Mouse (Mus musculus): Measurements from ENCODE around the gene Uchl4.
"Not testable (repeated sequence)": the region's sequence is repeated elsewhere in the genome, so short reads cannot be mapped to it uniquely, and the experiment has no call there.

The Uchl4 gene

GRCm38 (mm10) chr9:64234768-64235435, at the start of gene Uchl4:
Gene Uchl4, plus strand, starts transcription at chr9:64235201.
- no peak for DNase-seq

GRCm38 (mm10) chr9:64193879-64194278, 41.1 kb upstream of the Uchl4 start:
- DNase-seq, result no peak

- DNase-seq, result no peak
Measured at GRCm38 (mm10) chr9:64195554-64195953, 39.4 kb upstream of the Uchl4 start.

- no peak for DNase-seq
Measured at GRCm38 (mm10) chr9:64197524-64197923, 37.5 kb upstream of the Uchl4 start.

- DNase-seq, result no peak
Measured at GRCm38 (mm10) chr9:64198068-64198762, 36.8 kb upstream of the Uchl4 start.

GRCm38 (mm10) chr9:64198763-64199418, 36.1 kb upstream of the Uchl4 start:
- not testable (repeated sequence) for DNase-seq

GRCm38 (mm10) chr9:64199897-64200296, 35.1 kb upstream of the Uchl4 start:
- DNase-seq, result no peak

- no peak for DNase-seq
Measured at GRCm38 (mm10) chr9:64202331-64202730, 32.7 kb upstream of the Uchl4 start.

GRCm38 (mm10) chr9:64202866-64203265, 32.1 kb upstream of the Uchl4 start:
- DNase-seq, result no peak

- DNase-seq, result no peak
Measured at GRCm38 (mm10) chr9:64207509-64208084, 27.4 kb upstream of the Uchl4 start.

- DNase-seq, result no peak
Measured at GRCm38 (mm10) chr9:64214452-64214851, 20.5 kb upstream of the Uchl4 start.

- no peak for DNase-seq
Measured at GRCm38 (mm10) chr9:64216090-64216489, 18.9 kb upstream of the Uchl4 start.

- DNase-seq, result no peak
Measured at GRCm38 (mm10) chr9:64216641-64217040, 18.4 kb upstream of the Uchl4 start.

- no peak for DNase-seq
Measured at GRCm38 (mm10) chr9:64217887-64218286, 17.1 kb upstream of the Uchl4 start.

GRCm38 (mm10) chr9:64219305-64219704, 15.7 kb upstream of the Uchl4 start:
- no peak for DNase-seq

- DNase-seq, result no peak
Measured at GRCm38 (mm10) chr9:64219772-64220420, 15.1 kb upstream of the Uchl4 start.

GRCm38 (mm10) chr9:64220603-64221002, 14.4 kb upstream of the Uchl4 start:
- no peak for DNase-seq

- DNase-seq, result no peak
Measured at GRCm38 (mm10) chr9:64221480-64221879, 13.5 kb upstream of the Uchl4 start.

GRCm38 (mm10) chr9:64222098-64222497, 12.9 kb upstream of the Uchl4 start:
- no peak for DNase-seq

GRCm38 (mm10) chr9:64225805-64226204, 9.2 kb upstream of the Uchl4 start:
- no peak for DNase-seq

- DNase-seq, result no peak
Measured at GRCm38 (mm10) chr9:64227736-64228135, 7.3 kb upstream of the Uchl4 start.

GRCm38 (mm10) chr9:64228972-64229371, 6.0 kb upstream of the Uchl4 start:
- DNase-seq, result no peak

- DNase-seq, result no peak
Measured at GRCm38 (mm10) chr9:64231171-64231570, 3.8 kb upstream of the Uchl4 start.
